Mouse (Mus musculus) urinary bladder, postnatal 36 days (tissue): ENCODE data around the gene Gm10972.
A peak's percentile ranks its signal among the peaks of the same experiment; 100 is the strongest.
"Not testable (repeated sequence)": the region's sequence is repeated elsewhere in the genome, so short reads cannot be mapped to it uniquely, and the experiment has no call there.

Experiments
- DNase-seq, 2 experiments: peaks; one replicate each; pipeline ENCODE4 v3.0.0; 2022; ENCODE audit warnings: low spot score in 2 of 2, mixed read lengths in 1 of 2

Gm10972 gene

DNA sequence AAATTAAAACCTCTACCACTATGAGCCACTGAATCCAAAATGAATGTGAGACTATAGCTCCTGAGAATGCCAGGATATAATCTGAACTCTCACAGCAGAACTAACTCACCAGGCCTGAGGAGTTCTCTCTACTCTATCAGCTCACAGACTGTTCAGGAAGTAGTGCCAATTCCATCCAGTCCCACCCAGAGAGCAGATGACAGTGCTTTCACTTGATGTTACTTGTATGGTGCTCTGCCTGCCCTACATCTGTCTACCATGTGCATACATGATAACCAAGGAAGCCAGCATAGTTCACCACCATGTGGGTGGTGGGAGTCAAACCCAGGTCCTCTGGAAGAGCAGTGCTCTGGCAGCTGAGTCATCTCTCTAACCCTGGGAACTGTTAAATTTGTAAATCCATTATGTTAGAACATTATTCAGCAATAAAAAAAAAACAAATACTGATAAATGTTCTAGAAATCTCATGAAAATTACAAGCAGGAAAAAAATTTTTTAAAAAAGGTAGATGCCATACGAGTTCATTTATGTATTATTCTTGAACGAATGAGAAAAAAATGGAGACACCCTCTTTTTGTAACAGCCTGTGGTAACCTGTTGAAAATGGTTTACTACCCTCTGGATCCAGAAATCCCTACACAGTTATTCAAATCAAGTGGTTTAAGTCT lies at the start of gene Gm10972:
Gm10972 (plus strand) TSS at position 618 of the 668 bp plus-strand sequence.
- DNase-seq = not testable (repeated sequence)

DNA sequence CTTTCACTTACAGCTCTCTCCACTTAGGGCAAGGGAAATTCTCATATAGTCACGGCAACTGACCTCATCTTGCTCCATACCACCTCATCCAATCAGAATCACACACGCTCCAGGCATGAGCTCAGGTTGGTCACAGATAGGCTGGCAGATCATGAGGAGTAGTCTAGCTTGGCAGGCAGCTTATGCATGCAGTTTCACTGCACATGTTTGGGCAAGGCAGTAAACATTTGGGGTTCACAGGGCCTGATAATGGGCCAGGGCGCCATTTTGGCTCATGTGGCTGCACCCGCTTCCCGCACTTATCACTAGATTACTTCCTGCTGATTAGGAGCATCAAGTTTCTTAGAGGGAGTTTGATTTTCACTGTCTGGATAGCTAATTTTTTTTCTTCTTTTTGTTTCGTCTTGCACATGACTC lies 47.0 kb upstream of the Gm10972 start:
- DNase-seq = no peak

DNA sequence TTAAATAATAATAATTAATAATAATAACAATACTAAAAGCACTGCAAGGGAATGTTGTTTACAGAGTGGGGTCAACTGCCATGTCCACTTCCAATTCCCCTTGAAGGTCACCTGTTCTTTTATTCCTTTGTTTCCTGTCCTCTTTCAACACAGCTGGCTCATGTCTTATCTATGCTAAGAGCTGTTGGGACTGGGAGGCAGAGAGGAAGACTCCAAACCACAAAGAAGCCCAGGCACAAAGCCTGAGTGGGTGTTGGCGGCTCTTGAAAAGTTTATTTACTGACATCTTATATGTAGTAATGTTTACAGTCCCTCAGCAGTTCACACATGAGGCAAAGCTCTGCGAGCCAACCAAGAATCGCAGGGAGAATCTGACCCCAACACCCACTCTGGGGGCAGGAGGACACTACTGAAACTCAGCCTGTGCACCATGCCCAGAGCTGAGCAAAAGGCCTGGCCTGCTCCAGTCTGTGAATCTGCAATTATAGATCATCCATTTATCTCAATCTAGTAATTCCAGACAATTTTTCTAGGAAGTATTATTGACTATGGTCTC lies 45.6 kb upstream of the Gm10972 start:
- DNase-seq = no peak

DNA sequence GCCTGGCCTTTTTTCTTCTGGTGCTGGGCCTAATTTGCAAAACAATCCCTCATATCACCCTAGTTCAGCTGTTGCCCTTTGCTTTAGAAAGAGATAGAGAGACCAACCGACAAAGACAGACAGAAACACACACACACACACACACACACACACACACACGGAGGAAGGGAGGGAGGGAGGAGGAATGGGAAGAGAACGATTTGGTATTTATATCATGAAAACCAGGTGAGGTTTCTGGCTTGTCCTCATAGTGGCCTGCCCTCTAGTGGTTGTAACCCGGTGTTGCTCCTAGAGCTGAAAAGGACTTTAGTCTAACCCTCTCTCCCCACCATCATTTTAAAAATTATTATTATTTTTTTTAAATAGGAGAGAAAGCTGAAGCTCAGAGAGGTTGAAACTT lies 41.0 kb upstream of the Gm10972 start:
- peak in 1 of 2 experiments; percentile 33 for DNase-seq

- DNase-seq = no peak
Measured at GRCm38 (mm10) chr3:94609621-94610020, 33.3 kb upstream of the Gm10972 start.

DNA sequence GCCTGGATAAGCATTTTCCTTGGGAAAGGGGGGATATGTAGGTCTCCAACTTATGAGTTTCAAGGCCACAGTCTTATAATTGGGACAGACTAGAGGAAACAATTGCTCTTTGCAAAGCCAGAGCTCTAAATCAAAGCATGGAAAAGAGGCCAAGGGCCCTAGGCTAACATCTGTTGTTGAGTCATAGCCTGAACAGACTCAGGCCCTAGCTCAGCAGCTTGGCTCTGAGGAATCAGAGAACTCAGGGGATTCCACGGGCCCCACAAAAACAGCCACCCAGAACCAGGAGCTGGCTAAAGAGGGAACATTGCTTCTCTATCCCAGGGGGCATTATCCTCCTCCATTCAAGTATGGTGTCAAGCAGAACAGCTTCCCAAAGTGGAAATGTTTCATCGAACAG lies 32.3 kb upstream of the Gm10972 start:
- no peak for DNase-seq

- DNase-seq = peak in 1 of 2 experiments; percentile 16
Measured at GRCm38 (mm10) chr3:94611343-94611742, 31.6 kb upstream of the Gm10972 start.

- no peak for DNase-seq
Measured at GRCm38 (mm10) chr3:94611834-94612233, 31.1 kb upstream of the Gm10972 start.

- no peak for DNase-seq
Measured at GRCm38 (mm10) chr3:94612274-94612673, 30.6 kb upstream of the Gm10972 start.

- DNase-seq = peak in 1 of 2 experiments; percentile 9
Measured at GRCm38 (mm10) chr3:94613258-94613878, 29.5 kb upstream of the Gm10972 start.

GRCm38 (mm10) chr3:94616717-94617116 lies 26.2 kb upstream of the Gm10972 start:
- peak in 1 of 2 experiments; percentile 7 for DNase-seq

DNA sequence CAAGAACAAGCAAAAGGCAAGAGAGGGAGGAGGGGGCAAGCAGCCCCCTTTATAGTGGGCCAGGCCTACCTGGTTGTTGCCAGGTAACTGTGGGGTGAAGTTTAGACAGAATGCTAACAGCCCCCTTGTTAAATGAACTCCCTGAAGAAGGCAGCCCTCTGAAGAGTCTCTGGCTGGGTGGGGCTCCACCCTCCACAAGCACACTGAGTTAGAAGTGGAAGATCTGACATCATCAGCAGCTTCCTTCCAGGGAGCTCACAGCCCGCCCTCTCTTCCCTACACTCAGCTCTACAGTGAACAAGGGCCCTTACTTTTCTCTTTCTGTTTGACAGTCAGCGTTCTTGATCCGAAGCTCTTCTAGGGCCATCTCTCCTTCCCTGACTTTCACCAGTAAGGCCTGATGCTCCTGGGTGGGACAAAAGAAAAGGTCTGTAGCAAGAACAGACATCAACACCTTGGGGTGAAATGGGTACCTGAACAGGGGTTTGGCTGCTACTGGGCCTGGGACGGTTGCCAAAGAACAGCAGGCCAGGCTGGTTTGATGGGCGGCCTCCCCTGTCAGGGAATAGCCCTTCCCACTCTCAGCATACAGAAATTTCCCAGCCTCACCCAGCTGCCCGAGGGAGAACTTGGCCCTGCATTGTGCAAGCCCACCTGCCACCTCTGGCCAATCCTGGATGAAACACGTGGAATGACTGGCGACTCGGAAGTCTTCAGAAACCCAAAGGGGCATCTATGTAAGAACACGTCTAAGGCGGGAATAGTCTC lies 21.0 kb upstream of the Gm10972 start:
- peak in 1 of 2 experiments; percentile 14 for DNase-seq

- DNase-seq = no peak
Measured at GRCm38 (mm10) chr3:94622550-94622949, 20.4 kb upstream of the Gm10972 start.

GRCm38 (mm10) chr3:94624281-94624680 lies 18.6 kb upstream of the Gm10972 start:
- DNase-seq = no peak

- DNase-seq = no peak
Measured at GRCm38 (mm10) chr3:94628712-94629111, 14.2 kb upstream of the Gm10972 start.

- no peak for DNase-seq
Measured at GRCm38 (mm10) chr3:94629876-94630275, 13.0 kb upstream of the Gm10972 start.

DNA sequence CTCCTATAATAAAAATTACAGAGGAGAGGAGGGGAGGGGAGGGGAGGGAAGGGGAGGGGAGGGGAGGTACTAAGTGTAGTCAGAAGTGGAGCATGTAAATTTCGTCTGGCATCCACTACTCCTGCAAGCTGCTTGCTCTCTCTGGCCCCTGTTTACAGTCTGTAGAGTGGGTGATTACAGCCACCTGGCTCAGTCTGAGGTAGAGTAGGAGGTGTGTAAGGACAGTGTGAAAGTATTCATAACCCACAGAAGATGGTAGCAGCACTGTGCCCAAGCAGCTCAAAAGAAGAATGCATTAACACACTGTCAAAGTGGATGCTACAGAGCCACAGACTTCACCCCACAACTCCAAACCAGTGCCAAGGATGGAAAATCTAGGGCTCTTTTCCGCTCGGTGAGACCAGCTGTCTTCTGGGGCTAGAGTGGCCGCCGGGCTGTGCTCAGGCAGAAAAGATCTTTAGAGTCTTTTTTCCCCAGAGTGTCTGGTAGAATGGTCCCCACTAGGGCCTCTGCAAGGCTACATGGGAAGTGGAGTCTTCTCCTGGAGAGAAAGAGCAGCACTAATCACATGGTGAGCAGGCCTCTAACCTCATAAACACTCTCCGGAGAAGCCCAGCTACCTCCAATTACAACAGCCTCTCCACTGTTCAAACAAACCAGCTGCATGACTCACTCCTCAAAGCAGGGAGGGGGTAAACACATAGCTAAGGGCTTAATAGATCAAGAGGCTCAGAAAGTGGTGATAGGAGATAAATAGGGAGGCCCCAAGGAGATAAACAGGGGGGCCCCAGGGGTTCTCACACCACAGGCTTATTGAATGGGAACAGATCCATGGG lies 6.1 kb downstream of the Gm10972 start:
- DNase-seq = peak; percentile 41 to 47

- peak; percentile 27 to 39 for DNase-seq
Measured at GRCm38 (mm10) chr3:94650409-94650808, 7.5 kb downstream of the Gm10972 start.

DNA sequence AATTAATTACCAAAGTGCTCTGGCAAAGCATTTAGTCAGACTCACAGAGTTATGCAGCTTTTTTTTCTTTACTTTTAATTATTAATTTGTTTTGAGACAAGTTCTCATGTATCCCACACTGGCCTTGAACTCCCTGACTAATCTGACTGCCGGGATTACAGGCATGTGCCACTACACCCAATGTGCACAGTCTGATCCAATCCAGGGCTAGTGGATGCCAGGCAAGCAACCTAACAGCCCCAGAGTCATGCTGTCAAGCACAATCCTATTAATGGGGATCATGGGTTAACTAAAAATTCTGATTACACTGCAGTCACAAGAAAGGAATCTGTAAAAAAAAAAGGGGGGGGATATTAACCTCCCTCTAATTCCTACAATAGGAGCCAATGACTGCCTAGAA lies 11.1 kb downstream of the Gm10972 start:
- DNase-seq = not testable (repeated sequence)

GRCm38 (mm10) chr3:94657852-94658739 lies 15.2 kb downstream of the Gm10972 start:
- DNase-seq = not testable (repeated sequence)
